Mouse (Mus musculus): ENCODE data around the gene Mrpl38. TPM values are rescaled to one million over a fixed set of nuclear protein-coding genes. Genes with fewer than 3 reads are reported as not detected.
"Not testable (repeated sequence)": the region's sequence is repeated elsewhere in the genome, so short reads cannot be mapped to it uniquely, and the experiment has no call there.

Mrpl38 gene
- polyA plus RNA-seq, 1 experiment = 121 TPM

DNA sequence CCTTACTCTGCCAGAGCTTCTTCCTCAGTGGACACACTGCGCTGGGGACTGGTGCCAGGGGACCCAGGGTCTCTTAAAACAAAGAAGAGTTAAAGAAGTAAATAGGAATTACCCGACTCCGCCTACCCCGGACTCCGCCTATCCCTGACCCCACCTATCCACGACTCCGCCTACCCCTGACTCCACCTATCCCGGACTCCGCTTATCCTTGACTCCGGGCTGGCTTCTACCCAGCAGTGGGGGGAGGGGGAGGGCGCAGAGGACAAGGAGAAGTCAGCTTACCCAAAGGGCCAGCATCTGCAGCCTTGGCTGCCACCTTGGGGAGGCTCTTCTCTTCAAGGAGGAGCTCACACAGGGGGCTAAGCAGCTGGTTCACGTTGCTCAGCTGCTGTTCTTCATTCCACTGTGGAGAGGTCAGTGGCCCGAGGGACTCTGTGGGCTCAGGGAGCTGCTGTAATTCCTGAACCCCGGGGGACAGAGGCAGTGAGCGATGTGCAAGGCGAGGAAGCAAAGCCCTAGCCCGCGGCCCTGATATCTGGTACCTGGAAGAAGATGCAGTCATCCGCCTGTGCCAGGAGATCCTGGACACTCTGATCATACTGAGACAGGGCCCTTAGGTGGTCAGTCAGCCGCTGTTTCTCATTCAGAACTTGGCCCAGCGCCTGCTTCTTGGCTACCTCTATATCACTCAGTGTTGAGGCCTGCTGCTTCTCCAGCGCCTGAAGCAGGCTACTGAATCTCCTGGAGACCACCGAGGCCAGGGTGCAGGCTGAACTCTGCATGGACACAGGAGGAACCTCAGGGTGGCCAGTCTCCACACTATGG lies 11.3 kb downstream of the Mrpl38 start, which contains the start of gene Trim47:
Gene Trim47 (minus strand): TSS at position 55 of the 825 bp plus-strand sequence.
- Histone ChIP-seq H3K36me3 (ENCODE audit: control insufficient read depth, insufficient read depth) (peaks cover 40% of the 10 kb centered on the region), H3K79me2 (ENCODE audit: control insufficient read depth, insufficient read depth) (peaks cover 18% of the 10 kb centered on the region), H3K4me3 (ENCODE audit: insufficient read depth, poor library complexity, severe bottlenecking) (no peak within 1 kb of the TSS), H3ac (ENCODE audit: control insufficient read depth, insufficient read length, low read depth) (no peak within 1 kb of the TSS), H3K79me3 (ENCODE audit: low read depth) (no peaks in the 10 kb centered on the region), H3K27me3 (ENCODE audit: control insufficient read depth, insufficient read depth, insufficient read length) (no peaks in the 10 kb centered on the region)
- TF ChIP-seq CEBPB (IDR thresholded peaks at IDR 0.05; ENCODE audit: low read depth) (no peak), CTCF (IDR thresholded peaks at IDR 0.05; ENCODE audit: control insufficient read depth, insufficient read depth, insufficient read length) (no peak), USF1 (IDR thresholded peaks at IDR 0.05; ENCODE audit: low read depth) (no peak), MYOD1 (IDR thresholded peaks at IDR 0.05; ENCODE audit: control insufficient read depth, insufficient read length, low read depth) (no peak)

DNA sequence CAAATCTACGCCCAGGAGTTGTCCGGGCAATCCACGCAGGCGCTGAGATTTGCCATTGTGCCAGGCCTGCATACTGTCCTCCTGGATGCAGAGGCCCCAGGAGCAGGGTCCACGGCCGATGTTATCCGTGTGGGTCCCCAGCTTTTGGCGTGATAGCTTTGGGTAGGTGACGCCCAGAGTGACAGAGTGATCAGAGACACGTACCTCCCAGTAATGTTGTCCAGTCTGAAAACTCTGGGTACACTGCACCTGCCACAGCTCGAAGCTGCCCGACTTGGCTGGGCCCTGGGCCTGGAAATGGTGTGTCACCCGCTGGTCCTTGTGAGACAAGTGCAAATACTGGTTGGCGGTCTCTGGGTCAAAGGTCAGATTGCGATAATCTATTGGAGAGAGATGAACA lies 12.4 kb downstream of the Mrpl38 start:
- Histone ChIP-seq H3K79me2 (ENCODE audit: control insufficient read depth, insufficient read depth) (peaks cover 18% of the 10 kb centered on the region), H3K36me3 (ENCODE audit: control insufficient read depth, insufficient read depth) (peaks cover 29% of the 10 kb centered on the region), H3K79me3 (ENCODE audit: low read depth) (no peaks in the 10 kb centered on the region), H3ac (ENCODE audit: control insufficient read depth, insufficient read length, low read depth) (no peak overlapping the region), H3K27me3 (ENCODE audit: control insufficient read depth, insufficient read depth, insufficient read length) (no peaks in the 10 kb centered on the region), H3K4me3 (ENCODE audit: insufficient read depth, poor library complexity, severe bottlenecking) (no peak overlapping the region)
- no peak for TF ChIP-seq MYOG (IDR thresholded peaks at IDR 0.05; ENCODE audit: control insufficient read depth, extremely low read depth, insufficient read length)
- no peak for TF ChIP-seq CTCF (IDR thresholded peaks at IDR 0.05; ENCODE audit: control insufficient read depth, insufficient read depth, insufficient read length)
- no peak for TF ChIP-seq USF1 (IDR thresholded peaks at IDR 0.05; ENCODE audit: low read depth)
- no peak for TF ChIP-seq CEBPB (IDR thresholded peaks at IDR 0.05; ENCODE audit: low read depth)
- TF ChIP-seq FOSL1 (IDR thresholded peaks at IDR 0.05; ENCODE audit: insufficient read depth, low read length, poor library complexity, severe bottlenecking) = no peak
- TF ChIP-seq MYOD1 (IDR thresholded peaks at IDR 0.05; ENCODE audit: control insufficient read depth, insufficient read length, low read depth) = no peak
- no peak for TF ChIP-seq MAX (IDR thresholded peaks at IDR 0.05)

DNA sequence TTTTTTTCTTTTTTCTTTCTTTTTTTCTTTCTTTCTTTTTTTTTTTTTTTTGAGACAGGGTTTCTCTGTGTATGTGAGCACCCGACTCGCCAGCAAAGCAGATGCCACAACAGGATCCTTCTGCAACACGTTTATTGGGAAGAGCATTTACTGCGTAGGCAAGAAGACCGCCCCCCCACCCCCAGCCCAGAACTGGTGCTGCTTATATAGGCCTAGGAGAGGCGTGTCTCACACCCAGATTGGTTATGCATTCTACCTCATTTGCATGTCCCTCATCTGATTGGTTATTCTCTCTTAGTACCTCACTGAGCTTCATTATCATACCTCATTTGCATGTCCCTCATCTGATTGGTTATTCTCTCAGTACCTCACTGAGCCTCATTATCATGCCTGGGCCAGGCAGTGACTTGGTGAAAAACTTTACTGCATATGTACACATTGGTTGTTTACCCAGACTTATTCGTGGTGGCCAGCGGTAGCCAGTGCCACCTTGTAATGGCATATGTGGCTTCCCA lies 16.9 kb downstream of the Mrpl38 start:
- H3K36me3 ChIP-seq (ENCODE audit: control insufficient read depth, insufficient read depth) = peaks cover 27% of the 10 kb centered on the region
- H3ac ChIP-seq (ENCODE audit: control insufficient read depth, insufficient read length, low read depth); H3K79me2 ChIP-seq (ENCODE audit: control insufficient read depth, insufficient read depth); H3K4me3 ChIP-seq (ENCODE audit: insufficient read depth, poor library complexity, severe bottlenecking); H3K27me3 ChIP-seq (ENCODE audit: control insufficient read depth, insufficient read depth, insufficient read length); H3K79me3 ChIP-seq (ENCODE audit: low read depth): not testable (repeated sequence)

DNA sequence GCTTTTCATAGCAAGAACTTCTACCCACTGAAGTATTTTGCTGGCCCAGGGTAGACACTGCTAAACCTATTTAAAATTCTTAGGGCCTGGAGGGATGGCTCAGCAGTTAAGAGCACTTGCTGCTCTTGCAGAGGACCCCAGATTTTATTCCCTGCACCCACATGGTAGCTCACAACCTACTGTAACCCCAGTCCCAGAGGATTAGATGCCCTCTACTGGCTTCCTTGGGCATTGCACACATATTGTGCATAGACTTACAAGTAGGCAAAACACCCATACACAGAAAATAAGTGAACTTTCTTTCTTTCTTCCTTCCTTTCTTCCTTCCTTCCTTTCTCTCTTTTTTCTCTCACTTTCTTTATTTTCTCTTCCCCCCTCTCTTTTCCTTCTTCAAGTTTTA lies 20.8 kb downstream of the Mrpl38 start:
- H3K79me3 ChIP-seq (ENCODE audit: low read depth) = no peaks in the 10 kb centered on the region
- no peak overlapping the region for H3ac ChIP-seq (ENCODE audit: control insufficient read depth, insufficient read length, low read depth)
- H3K36me3 ChIP-seq (ENCODE audit: control insufficient read depth, insufficient read depth) = peaks cover 5% of the 10 kb centered on the region
- H3K79me2 ChIP-seq (ENCODE audit: control insufficient read depth, insufficient read depth) = no peaks in the 10 kb centered on the region
- H3K27me3 ChIP-seq (ENCODE audit: control insufficient read depth, insufficient read depth, insufficient read length) = no peaks in the 10 kb centered on the region
- TF ChIP-seq CEBPB (IDR thresholded peaks at IDR 0.05; ENCODE audit: low read depth) = no peak
- no peak for TF ChIP-seq MYOG (IDR thresholded peaks at IDR 0.05; ENCODE audit: control insufficient read depth, extremely low read depth, insufficient read length)
- TF ChIP-seq CTCF (IDR thresholded peaks at IDR 0.05; ENCODE audit: control insufficient read depth, insufficient read depth, insufficient read length) = no peak
- no peak for TF ChIP-seq MAX (IDR thresholded peaks at IDR 0.05)
- no peak for TF ChIP-seq MYOD1 (IDR thresholded peaks at IDR 0.05; ENCODE audit: control insufficient read depth, insufficient read length, low read depth)
- no peak for TF ChIP-seq USF1 (IDR thresholded peaks at IDR 0.05; ENCODE audit: low read depth)
- no peak for TF ChIP-seq FOSL1 (IDR thresholded peaks at IDR 0.05; ENCODE audit: insufficient read depth, low read length, poor library complexity, severe bottlenecking)
- H3K4me3 ChIP-seq (ENCODE audit: insufficient read depth, poor library complexity, severe bottlenecking) = no peak overlapping the region

DNA sequence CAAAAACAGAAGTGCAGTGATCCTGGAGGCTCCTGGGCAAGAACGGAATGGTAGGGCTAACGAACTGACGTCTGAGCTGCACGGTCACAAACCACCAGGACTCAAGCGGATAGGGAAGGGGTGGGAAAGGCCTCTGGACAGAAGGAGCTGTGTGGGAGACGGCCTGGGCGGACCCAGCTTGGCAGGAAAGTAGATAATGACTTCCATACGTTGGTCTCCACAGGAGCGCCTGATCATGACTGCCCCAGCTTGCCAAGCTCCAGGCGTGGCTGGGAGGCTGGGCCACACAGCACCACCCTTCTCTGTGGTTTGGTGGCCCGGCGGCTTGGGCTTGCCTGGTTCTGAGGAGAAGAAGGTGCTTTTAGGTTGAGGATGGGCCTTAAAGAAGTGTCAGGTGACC lies 21.4 kb downstream of the Mrpl38 start:
- Histone ChIP-seq H3K27me3 (ENCODE audit: control insufficient read depth, insufficient read depth, insufficient read length) (no peaks in the 10 kb centered on the region), H3K36me3 (ENCODE audit: control insufficient read depth, insufficient read depth) (no peaks in the 10 kb centered on the region), H3K79me2 (ENCODE audit: control insufficient read depth, insufficient read depth) (no peaks in the 10 kb centered on the region), H3K79me3 (ENCODE audit: low read depth) (no peaks in the 10 kb centered on the region), H3K4me3 (ENCODE audit: insufficient read depth, poor library complexity, severe bottlenecking) (no peak overlapping the region), H3ac (ENCODE audit: control insufficient read depth, insufficient read length, low read depth) (no peak overlapping the region)
- no peak for TF ChIP-seq MAX (IDR thresholded peaks at IDR 0.05)
- no peak for TF ChIP-seq CEBPB (IDR thresholded peaks at IDR 0.05; ENCODE audit: low read depth)
- TF ChIP-seq CTCF (IDR thresholded peaks at IDR 0.05; ENCODE audit: control insufficient read depth, insufficient read depth, insufficient read length) = no peak
- no peak for TF ChIP-seq MYOD1 (IDR thresholded peaks at IDR 0.05; ENCODE audit: control insufficient read depth, insufficient read length, low read depth)
- no peak for TF ChIP-seq MYOG (IDR thresholded peaks at IDR 0.05; ENCODE audit: control insufficient read depth, extremely low read depth, insufficient read length)
- no peak for TF ChIP-seq FOSL1 (IDR thresholded peaks at IDR 0.05; ENCODE audit: insufficient read depth, low read length, poor library complexity, severe bottlenecking)
- no peak for TF ChIP-seq USF1 (IDR thresholded peaks at IDR 0.05; ENCODE audit: low read depth)
